Mouse (Mus musculus): ENCODE data around the gene Ell. TPM values are rescaled to one million over a fixed set of nuclear protein-coding genes. Genes with fewer than 3 reads are reported as not detected.

Ell gene
- polyA plus RNA-seq, 1 experiment from 2014 or later, result 20.9 TPM

GRCm38 (mm10) chr8:70596775-70597416 lies 57.6 kb downstream of the Ell start:
- H3K4me1 ChIP-seq (replicated peaks), result peaks cover 77% of the 10 kb centered on the region
- WGBS, result 73% methylated on average over 17 of the region's 17 CpGs
- ATAC-seq (ENCODE audit: low FRiP score, low read depth), result no peak
- 0 out of 2 replicates have a peak overlapping the region, but pooled peaks have one; percentile 38 for H3K9ac ChIP-seq
- H3K9me3 ChIP-seq, result no peaks in the 10 kb centered on the region
- H3K36me3 ChIP-seq, result 0 out of 2 replicates have a peak, but pooled peaks cover 6% of the 10 kb centered on the region
- H3K4me2 ChIP-seq, result peak overlapping the region; percentile 64
- no peak overlapping the region for H3K27ac ChIP-seq (replicated peaks)
- H3K27me3 ChIP-seq, result no peaks in the 10 kb centered on the region
- H3K4me3 ChIP-seq, result no peak overlapping the region; the same call in 1 of the 2 replicates

GRCm38 (mm10) chr8:70597417-70598272 lies 58.4 kb downstream of the Ell start:
- H3K4me1 ChIP-seq (replicated peaks), result peaks cover 85% of the 10 kb centered on the region

GRCm38 (mm10) chr8:70598283-70598682 lies 59.0 kb downstream of the Ell start:
- 0 out of 2 replicates have a peak, but pooled peaks cover 9% of the 10 kb centered on the region for H3K36me3 ChIP-seq
- no peak overlapping the region; the same call in 1 of the 2 replicates for H3K27ac ChIP-seq (replicated peaks)
- H3K4me1 ChIP-seq (replicated peaks), result peaks cover 82% of the 10 kb centered on the region
- no peak for ATAC-seq (ENCODE audit: low FRiP score, low read depth)
- peak overlapping the region; percentile 38 for H3K9ac ChIP-seq
- H3K27me3 ChIP-seq, result no peaks in the 10 kb centered on the region
- H3K9me3 ChIP-seq, result no peaks in the 10 kb centered on the region
- peak overlapping the region; percentile 37 for H3K4me3 ChIP-seq
- 3% methylated on average over 29 of the region's 29 CpGs for WGBS
- peak overlapping the region; percentile 64 for H3K4me2 ChIP-seq

More at GRCm38 (mm10) chr8:70597417-70598272, 58.4 kb downstream of the Ell start:
- peak overlapping the region; percentile 38 for H3K9ac ChIP-seq
- 0 out of 2 replicates have a peak, but pooled peaks cover 7% of the 10 kb centered on the region for H3K36me3 ChIP-seq
- peak overlapping the region; percentile 64 for H3K4me2 ChIP-seq
- H3K9me3 ChIP-seq, result no peaks in the 10 kb centered on the region
- WGBS, result 6% methylated on average over 58 of the region's 68 CpGs
- H3K4me3 ChIP-seq, result peak overlapping the region; percentile 37
- no peaks in the 10 kb centered on the region for H3K27me3 ChIP-seq
- no peak overlapping the region for H3K27ac ChIP-seq (replicated peaks)
- no peak for ATAC-seq (ENCODE audit: low FRiP score, low read depth)

GRCm38 (mm10) chr8:70598722-70599121 lies 59.5 kb downstream of the Ell start:
- Histone ChIP-seq H3K4me3 (peak overlapping the region; percentile 37), H3K4me1 (replicated peaks) (peaks cover 77% of the 10 kb centered on the region), H3K4me2 (peak overlapping the region; percentile 64), H3K36me3 (0 out of 2 replicates have a peak, but pooled peaks cover 9% of the 10 kb centered on the region), H3K27me3 (no peaks in the 10 kb centered on the region), H3K9ac (peak overlapping the region; percentile 38; the same call in 1 of the 2 replicates), H3K27ac (replicated peaks) (no peak overlapping the region; the same call in 1 of the 2 replicates), H3K9me3 (no peaks in the 10 kb centered on the region)
- no peak for ATAC-seq (ENCODE audit: low FRiP score, low read depth)
- 19% methylated on average over 10 of the region's 10 CpGs for WGBS

GRCm38 (mm10) chr8:70599507-70600290 lies 60.4 kb downstream of the Ell start:
- 0 out of 2 replicates have a peak, but pooled peaks cover 9% of the 10 kb centered on the region for H3K36me3 ChIP-seq
- H3K4me3 ChIP-seq, result no peak overlapping the region
- H3K4me2 ChIP-seq, result no peak overlapping the region
- no peaks in the 10 kb centered on the region for H3K27me3 ChIP-seq
- H3K4me1 ChIP-seq (replicated peaks), result peaks cover 79% of the 10 kb centered on the region
- ATAC-seq (ENCODE audit: low FRiP score, low read depth), result no peak
- WGBS, result 82% methylated on average over 12 of the region's 12 CpGs
- no peak overlapping the region; the same call in 1 of the 2 replicates for H3K27ac ChIP-seq (replicated peaks)
- no peak overlapping the region for H3K9ac ChIP-seq
- no peaks in the 10 kb centered on the region for H3K9me3 ChIP-seq

- Histone ChIP-seq H3K9me3 (no peaks in the 10 kb centered on the region), H3K4me3 (peak overlapping the region; percentile 6; the same call in 1 of the 2 replicates), H3K27ac (replicated peaks) (peak overlapping the region; percentile 78), H3K4me1 (replicated peaks) (peaks cover 75% of the 10 kb centered on the region), H3K4me2 (peak overlapping the region; percentile 52), H3K36me3 (0 out of 2 replicates have a peak, but pooled peaks cover 9% of the 10 kb centered on the region), H3K9ac (peak overlapping the region; percentile 17; the same call in 1 of the 2 replicates), H3K27me3 (no peaks in the 10 kb centered on the region)
- 12% methylated on average over 10 of the region's 10 CpGs for WGBS
- 0 out of 2 replicates have a peak, but pooled peaks have one; percentile 11 for ATAC-seq (ENCODE audit: low FRiP score, low read depth)
Measured at GRCm38 (mm10) chr8:70600473-70601270, 61.4 kb downstream of the Ell start.

- H3K27me3 ChIP-seq, result no peaks in the 10 kb centered on the region
- H3K36me3 ChIP-seq, result 0 out of 2 replicates have a peak, but pooled peaks cover 9% of the 10 kb centered on the region
- H3K4me3 ChIP-seq, result peak overlapping the region; percentile 2; the same call in 1 of the 2 replicates
- H3K9me3 ChIP-seq, result no peaks in the 10 kb centered on the region
- 0% methylated on average over 24 of the region's 26 CpGs for WGBS
- H3K27ac ChIP-seq (replicated peaks), result peak overlapping the region; percentile 78
- H3K9ac ChIP-seq, result peak overlapping the region; percentile 17; the same call in 1 of the 2 replicates
- peak overlapping the region; percentile 52 for H3K4me2 ChIP-seq
- peaks cover 77% of the 10 kb centered on the region for H3K4me1 ChIP-seq (replicated peaks)
- peak; percentile 25; the same call in 1 of the 2 replicates for ATAC-seq (ENCODE audit: low FRiP score, low read depth)
Measured at GRCm38 (mm10) chr8:70601271-70601649, 62.0 kb downstream of the Ell start.

GRCm38 (mm10) chr8:70602139-70602811 lies 63.0 kb downstream of the Ell start:
- Histone ChIP-seq H3K4me3 (no peak overlapping the region), H3K9me3 (no peaks in the 10 kb centered on the region), H3K4me2 (no peak overlapping the region), H3K9ac (no peak overlapping the region), H3K27ac (replicated peaks) (no peak overlapping the region), H3K36me3 (0 out of 2 replicates have a peak, but pooled peaks cover 6% of the 10 kb centered on the region), H3K27me3 (no peaks in the 10 kb centered on the region), H3K4me1 (replicated peaks) (peaks cover 80% of the 10 kb centered on the region)
- ATAC-seq (ENCODE audit: low FRiP score, low read depth), result no peak
- WGBS, result 95% methylated on average over 13 of the region's 13 CpGs

- Histone ChIP-seq H3K27ac (replicated peaks) (no peak overlapping the region), H3K4me3 (no peak overlapping the region), H3K36me3 (0 out of 2 replicates have a peak, but pooled peaks cover 3% of the 10 kb centered on the region), H3K4me1 (replicated peaks) (peaks cover 77% of the 10 kb centered on the region), H3K9me3 (no peaks in the 10 kb centered on the region), H3K9ac (no peak overlapping the region), H3K4me2 (no peak overlapping the region), H3K27me3 (no peaks in the 10 kb centered on the region)
- ATAC-seq (ENCODE audit: low FRiP score, low read depth), result no peak
- 80% methylated on average over 7 of the region's 7 CpGs for WGBS
Measured at GRCm38 (mm10) chr8:70604558-70604957, 65.3 kb downstream of the Ell start.
